Mouse (Mus musculus): Measurements from ENCODE around the gene Tyw1.

DNA sequence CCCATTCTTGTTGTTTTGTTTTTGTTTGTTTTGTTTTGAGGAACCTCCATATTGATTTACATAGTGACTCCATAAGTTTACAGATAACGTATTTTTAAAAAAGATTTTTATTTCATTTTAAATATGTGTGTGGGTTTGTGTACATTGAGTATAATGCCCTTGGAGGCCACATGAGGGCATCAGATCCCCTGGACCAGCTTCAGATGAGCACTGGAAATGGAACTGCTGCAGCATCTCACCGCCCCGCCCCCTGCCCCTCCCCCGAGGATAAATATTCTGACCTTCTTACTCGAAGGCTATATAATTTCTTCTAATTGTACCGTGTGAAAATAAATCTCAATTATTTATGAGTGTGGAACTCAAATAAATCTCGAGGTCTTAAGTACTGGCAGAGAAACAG lies 99.8 kb downstream of the Tyw1 start:
- TF ChIP-seq CTCF (IDR thresholded peaks at IDR 0.05; ENCODE audit: low read depth, low read length), result no peak
- TF ChIP-seq POLR2A (IDR thresholded peaks at IDR 0.05; ENCODE audit: borderline replicate concordance, low read depth, low read length), result no peak
